Mouse (Mus musculus) retina, adult 2 months (tissue): ENCODE measurements around the gene Ntsr1.

ENCODE experiments used
- DNase-seq: peaks from one replicate; pipeline ENCODE4 v3.0.0-alpha.2; 2012; ENCODE audit warnings: low read depth, low spot score

The Ntsr1 gene

GRCm38 (mm10) chr2:180508455-180509115 is 8.8 kb downstream of the Ntsr1 start:
- peak; percentile 36 for DNase-seq

- DNase-seq: no peak
Observed at GRCm38 (mm10) chr2:180510867-180511266, 11.1 kb downstream of the Ntsr1 start.

DNA sequence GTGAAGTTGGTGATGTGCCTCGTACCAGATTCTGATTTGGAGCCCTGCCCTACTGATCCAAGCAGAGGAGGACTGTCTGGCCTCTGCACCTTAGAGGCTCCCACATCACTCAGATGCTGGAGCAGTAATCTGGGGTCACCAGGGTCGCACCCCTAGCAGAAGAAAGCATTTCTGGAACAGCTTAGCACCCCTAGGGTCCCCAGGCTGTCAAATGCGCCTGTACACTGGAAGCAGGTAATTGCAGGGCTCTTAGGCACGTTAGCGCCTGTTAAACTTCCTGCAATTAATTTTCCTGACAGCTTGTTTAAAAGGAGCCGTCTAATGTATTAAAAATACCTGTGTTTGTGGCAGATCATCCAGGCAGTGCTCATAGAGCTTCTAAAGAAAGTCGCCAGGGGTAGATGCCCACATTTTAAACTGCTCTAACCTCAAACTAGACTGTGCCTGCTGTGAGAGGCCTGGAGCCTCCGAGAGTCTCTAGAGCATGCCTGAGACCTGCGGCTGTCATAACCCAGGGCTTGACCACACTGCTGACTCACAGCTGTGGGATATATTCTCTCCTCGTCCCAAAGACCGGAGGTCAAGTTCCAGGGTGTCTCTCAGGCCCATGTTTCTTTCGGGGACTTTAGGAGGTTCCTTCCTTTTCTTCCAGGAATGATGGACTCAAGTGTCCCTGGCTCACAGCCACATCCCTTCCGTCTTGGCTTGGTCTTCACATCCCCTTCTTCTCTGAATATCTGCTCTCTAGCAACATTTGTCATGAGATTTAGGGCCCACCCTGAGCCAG is 12.3 kb downstream of the Ntsr1 start:
- no peak for DNase-seq

DNA sequence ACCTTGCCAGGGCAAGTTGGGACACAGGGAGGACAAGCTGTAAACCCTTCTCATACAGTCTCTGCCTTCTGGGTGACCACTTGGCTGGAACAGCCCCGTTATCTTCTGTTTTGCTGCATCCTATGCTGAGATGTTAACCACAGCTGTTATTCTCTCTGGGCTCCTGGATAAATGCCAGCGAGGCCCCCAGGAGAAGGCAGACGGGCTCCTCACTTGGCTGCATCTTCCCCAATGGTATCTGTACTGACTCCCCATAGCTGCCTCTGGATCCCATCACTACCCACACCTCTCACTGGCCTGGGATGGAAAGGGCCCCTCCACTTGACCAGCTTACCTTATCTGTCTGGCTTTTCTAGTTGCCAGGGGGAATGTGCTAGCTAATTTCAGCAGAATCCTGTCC is 13.2 kb downstream of the Ntsr1 start:
- DNase-seq: no peak

GRCm38 (mm10) chr2:180513835-180514234 is 14.1 kb downstream of the Ntsr1 start:
- no peak for DNase-seq

DNA sequence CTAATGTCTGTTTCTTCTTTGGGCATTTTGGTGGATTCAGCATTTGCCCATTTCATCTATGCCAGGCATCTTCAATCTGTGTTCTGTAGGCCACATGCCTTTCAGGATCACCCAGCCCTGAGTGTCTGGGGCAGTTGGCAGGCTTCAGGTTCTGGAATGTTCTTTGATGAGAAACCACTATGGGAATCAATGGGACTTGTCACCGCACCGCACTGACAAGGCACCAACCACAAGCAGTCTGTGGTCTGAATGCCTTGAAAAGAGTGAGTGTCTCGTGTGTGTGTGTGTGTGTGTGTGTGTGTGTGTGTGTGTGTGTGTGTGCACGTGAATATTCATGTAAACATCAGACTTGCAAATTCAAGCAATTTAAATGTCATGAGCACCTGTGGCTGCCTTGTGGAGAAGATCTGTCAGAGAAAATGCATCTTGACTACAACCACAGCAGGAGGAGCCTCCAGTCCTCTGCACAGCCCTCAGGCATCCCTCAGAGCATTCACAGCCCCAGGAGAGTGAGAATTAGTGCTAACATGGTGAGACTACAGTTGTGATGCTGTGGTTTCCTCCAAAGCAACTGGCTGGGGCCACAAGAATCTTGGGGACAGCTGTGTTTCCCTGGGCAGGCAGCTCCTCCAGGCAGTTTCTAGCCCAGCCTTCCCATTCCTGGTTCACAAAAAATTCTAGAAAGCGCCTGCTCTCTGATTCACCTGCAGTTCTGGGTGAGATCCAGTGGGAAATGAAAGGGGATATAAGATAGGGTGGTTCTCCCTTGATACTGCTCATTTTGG is 21.9 kb downstream of the Ntsr1 start:
- no peak for DNase-seq

GRCm38 (mm10) chr2:180522825-180523224 is 23.0 kb downstream of the Ntsr1 start:
- no peak for DNase-seq

GRCm38 (mm10) chr2:180527447-180527846 is 27.7 kb downstream of the Ntsr1 start:
- DNase-seq: no peak

GRCm38 (mm10) chr2:180527883-180528282 is 28.1 kb downstream of the Ntsr1 start:
- DNase-seq: no peak

DNA sequence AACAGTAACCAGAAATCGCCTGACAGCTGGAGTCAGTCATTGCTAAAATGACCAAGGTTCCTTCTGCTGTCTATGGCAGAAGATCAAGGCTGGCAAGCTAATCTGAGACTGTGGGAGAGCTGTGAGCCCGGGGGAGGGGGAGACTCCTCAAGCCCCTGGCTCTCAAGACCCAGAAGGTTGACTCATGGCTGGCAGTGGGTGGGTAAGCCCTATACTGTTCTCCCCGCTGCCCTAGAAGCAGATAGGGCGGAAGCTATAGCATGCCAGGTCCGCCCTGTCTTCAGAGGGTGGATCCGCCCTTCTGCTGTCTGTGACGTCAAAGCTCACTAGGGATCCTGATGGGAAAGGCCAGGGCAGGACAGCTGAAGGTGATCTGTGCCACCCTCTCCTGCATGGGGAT is 30.4 kb downstream of the Ntsr1 start:
- no peak for DNase-seq

DNA sequence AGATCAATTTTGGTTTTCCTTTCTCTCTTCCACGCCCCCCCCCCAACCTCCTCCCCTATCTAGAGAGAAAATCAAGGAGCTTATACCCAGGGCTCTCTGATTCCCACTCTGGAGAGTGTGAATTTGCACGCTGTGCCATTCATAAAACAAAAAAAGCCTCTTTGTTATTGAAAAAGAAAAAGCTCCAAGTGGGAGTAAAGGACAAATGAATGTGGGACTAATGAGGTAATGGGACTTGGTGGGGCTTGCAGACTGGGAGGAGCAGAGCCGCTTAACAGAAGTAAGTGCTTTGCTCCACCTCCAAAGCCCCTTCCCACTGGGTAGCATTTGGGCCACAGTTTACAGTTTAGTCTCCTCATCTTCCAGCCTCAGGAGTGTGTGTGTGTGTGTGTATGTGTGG is 30.8 kb downstream of the Ntsr1 start:
- no peak for DNase-seq

DNA sequence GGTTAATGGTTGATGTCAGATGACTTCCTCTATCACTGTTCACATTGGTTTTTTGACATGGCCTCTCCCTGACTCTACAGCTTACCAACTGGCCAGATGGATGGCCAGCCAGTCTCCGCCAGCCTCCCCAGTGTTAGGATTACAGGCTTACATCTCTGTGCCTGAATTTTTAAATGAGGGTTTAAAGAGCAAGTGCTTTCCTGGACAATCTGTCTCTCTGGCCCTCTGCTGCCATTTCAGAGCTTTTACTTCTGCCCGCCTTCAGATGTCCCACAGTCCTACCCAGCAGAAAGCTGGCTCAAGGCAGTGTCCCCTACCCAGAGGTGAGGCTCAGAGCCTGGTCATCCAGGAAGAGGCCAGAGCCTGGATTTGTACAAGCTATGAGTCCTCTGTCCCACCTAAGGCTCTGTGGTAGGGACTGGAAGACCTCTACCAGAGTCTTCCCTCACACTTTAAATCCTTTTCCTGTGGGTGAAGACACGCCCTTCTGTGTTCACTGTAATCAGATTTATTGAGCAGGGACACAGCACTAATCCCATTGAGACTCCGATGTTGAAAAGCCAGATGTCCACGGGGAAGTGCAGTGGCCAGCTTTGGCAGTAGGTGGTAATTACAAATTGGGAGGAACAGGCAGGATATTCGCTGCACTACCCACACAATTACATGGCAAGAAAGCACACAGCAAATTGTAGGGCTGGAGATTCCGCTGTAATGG is 32.1 kb downstream of the Ntsr1 start:
- DNase-seq: peak; percentile 53

DNA sequence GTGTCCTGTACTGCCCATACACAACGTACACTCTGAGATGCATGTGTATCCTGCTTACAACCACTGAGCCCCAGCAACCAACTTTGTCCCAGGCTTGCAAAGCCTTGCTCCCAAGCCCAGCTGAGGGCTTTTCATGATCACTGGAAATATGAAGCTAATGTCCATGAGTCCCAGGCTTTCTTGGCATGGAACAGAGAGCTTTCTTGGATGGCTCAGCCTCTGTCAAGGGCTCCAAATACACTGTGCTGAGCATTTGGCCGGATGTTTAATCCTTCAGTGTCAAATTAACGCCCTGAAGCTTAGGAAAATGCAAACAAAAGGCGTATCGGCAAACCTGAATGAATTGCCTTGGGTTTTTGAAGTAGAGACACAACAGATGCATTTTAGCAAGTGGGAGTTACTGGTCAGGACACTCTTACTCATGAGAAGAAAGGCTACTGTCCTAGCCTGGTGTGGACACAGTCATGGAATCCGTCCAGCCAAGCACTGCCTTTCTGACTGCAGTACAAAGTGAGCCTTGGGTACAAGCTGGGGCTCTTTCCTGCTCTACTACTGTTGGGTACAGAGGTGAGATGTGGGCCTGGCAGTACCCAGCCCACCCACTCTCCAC is 32.7 kb downstream of the Ntsr1 start:
- DNase-seq: no peak

GRCm38 (mm10) chr2:180533237-180533636 is 33.5 kb downstream of the Ntsr1 start:
- no peak for DNase-seq

GRCm38 (mm10) chr2:180543675-180544074 is 43.9 kb downstream of the Ntsr1 start:
- no peak for DNase-seq

GRCm38 (mm10) chr2:180545046-180545445 is 45.3 kb downstream of the Ntsr1 start:
- DNase-seq: no peak

GRCm38 (mm10) chr2:180547384-180548106 is 47.8 kb downstream of the Ntsr1 start:
- DNase-seq: no peak

DNA sequence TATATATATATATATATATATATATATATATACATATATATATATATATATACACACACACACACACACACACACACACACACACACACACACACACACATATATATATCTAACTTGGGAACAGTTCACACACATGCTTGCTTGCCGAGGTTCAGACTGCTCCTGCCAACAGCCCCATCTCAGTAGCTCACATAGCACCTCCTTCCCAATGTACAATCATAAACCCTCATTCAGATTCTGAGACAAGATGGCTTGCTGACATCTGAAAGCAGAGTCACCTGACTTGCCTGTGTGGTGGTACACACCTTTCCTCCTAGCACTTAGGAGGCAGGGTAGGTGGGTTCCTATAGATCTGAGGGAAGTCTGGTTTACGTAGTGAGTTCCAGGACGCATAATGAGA is 52.6 kb downstream of the Ntsr1 start:
- no peak for DNase-seq

GRCm38 (mm10) chr2:180555219-180555618 is 55.4 kb downstream of the Ntsr1 start:
- no peak for DNase-seq

GRCm38 (mm10) chr2:180556470-180556869 is 56.7 kb downstream of the Ntsr1 start:
- DNase-seq: no peak

GRCm38 (mm10) chr2:180560245-180560644 is 60.5 kb downstream of the Ntsr1 start:
- no peak for DNase-seq
